Mouse (Mus musculus): ENCODE results near the gene Acin1. TPM values are rescaled to one million over a fixed set of nuclear protein-coding genes. Genes with fewer than 3 reads are reported as not detected.

Gene Acin1
- total and polyA plus RNA-seq, 2 experiments = 39.7 to 49.1 TPM

DNA sequence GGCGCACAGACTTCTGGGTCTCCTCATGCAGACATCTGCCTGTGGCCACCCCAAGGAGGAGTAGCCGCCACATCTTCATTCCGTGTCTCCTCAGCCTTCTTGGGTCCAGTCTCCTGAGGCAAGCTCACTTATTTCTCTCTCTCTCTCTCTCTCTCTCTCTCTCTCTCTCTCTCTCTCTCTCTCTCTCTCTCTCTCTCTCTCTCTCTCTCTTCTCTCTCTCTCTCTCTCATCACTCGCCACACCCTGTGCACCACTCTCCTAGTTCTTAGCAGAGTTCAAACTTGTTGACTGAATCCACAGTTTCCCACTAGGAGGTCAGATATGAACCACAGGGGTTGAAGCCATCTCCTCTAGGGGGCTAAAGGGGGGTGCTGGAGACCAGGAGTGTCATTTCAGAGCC lies 12.0 kb upstream of the Acin1 start, which contains the start of gene Gm29776:
Gene Gm29776, minus strand, starts transcription at position 101 of the 400 bp plus-strand sequence.
- TF ChIP-seq POLR2A (IDR thresholded peaks at IDR 0.05; ENCODE audit: extremely low read depth, insufficient read depth, low read length) (no peak), CTCF (IDR thresholded peaks at IDR 0.05; ENCODE audit: low read depth, low read length) (no peak)
- no peaks in the 10 kb centered on the region for H3K79me2 ChIP-seq (ENCODE audit: control insufficient read depth, insufficient read depth, low read length)
- H3K4me1 ChIP-seq (ENCODE audit: control insufficient read depth, insufficient read depth, low read length) = peaks cover 1% of the 10 kb centered on the region; the same call in 1 of the 2 replicates
- no peak for DNase-seq (ENCODE audit: extremely low read depth, low read depth, low spot score)
- WGBS = 92% methylated on average over 4 of the region's 4 CpGs
- no peak within 1 kb of the TSS for H3K4me3 ChIP-seq (ENCODE audit: insufficient read depth, low read depth, low read length)
- H3K9ac ChIP-seq (ENCODE audit: low read depth, low read length) = no peak within 1 kb of the TSS
- no peaks in the 10 kb centered on the region for H3K27me3 ChIP-seq (ENCODE audit: control insufficient read depth, insufficient read depth, low read length)
- H3K27ac ChIP-seq (replicated peaks; ENCODE audit: insufficient read depth, low read depth, low read length) = no peak within 1 kb of the TSS
- H3K36me3 ChIP-seq (ENCODE audit: control insufficient read depth, insufficient read depth, low read length) = no peaks in the 10 kb centered on the region

DNA sequence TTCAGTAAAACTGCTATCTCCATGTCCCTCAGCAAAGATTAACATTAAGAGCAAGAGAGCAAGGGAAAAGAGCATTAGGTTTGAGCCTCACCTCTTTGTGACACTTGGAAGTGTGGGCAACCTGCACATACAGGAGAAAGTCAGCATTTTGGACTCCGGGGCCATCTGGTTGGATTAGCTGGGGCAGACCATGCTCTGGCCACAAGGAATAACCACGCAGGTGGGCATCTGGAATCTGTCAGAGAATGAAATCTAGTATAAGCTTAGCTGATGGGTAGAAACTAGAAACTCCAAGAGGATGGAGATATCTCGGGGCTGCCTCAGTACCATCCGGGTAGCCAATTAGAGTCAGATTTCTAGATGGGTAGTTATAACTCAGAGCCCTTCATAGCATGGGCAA lies 10.0 kb upstream of the Acin1 start:
- no peak overlapping the region for H3K27ac ChIP-seq (replicated peaks; ENCODE audit: insufficient read depth, low read depth, low read length)
- no peak overlapping the region for H3K4me3 ChIP-seq (ENCODE audit: insufficient read depth, low read depth, low read length)
- no peak for DNase-seq (ENCODE audit: extremely low read depth, low read depth, low spot score)
- H3K27me3 ChIP-seq (ENCODE audit: control insufficient read depth, insufficient read depth, low read length) = no peaks in the 10 kb centered on the region
- WGBS = 92% methylated on average over 4 of the region's 4 CpGs
- TF ChIP-seq CTCF (IDR thresholded peaks at IDR 0.05; ENCODE audit: low read depth, low read length) = no peak
- TF ChIP-seq POLR2A (IDR thresholded peaks at IDR 0.05; ENCODE audit: extremely low read depth, insufficient read depth, low read length) = no peak
- no peaks in the 10 kb centered on the region for H3K79me2 ChIP-seq (ENCODE audit: control insufficient read depth, insufficient read depth, low read length)
- peaks cover 1% of the 10 kb centered on the region; the same call in 1 of the 2 replicates for H3K4me1 ChIP-seq (ENCODE audit: control insufficient read depth, insufficient read depth, low read length)
- no peak overlapping the region for H3K9ac ChIP-seq (ENCODE audit: low read depth, low read length)
- H3K36me3 ChIP-seq (ENCODE audit: control insufficient read depth, insufficient read depth, low read length) = no peaks in the 10 kb centered on the region

DNA sequence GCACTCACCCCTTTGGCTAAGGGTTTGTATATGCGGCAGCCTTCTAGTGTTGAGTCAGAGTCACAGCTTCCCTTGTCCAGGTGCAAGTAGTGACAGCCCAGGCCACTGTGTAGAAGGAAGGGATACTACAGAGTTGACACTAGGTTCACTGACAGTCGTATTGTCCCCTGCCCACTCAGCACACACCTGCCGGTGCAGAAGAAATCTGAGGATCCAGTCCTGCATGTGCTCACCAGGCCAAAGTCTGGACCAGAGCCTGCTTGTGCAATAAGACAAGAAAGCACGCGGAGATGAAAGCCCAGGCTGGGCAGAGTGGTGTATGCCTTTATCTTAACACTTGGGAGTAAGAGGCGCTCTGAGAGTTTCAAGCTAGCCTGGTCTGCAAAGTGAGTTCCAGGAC lies 8.3 kb upstream of the Acin1 start:
- TF ChIP-seq CTCF (IDR thresholded peaks at IDR 0.05; ENCODE audit: low read depth, low read length) (no peak), POLR2A (IDR thresholded peaks at IDR 0.05; ENCODE audit: extremely low read depth, insufficient read depth, low read length) (no peak)
- no peaks in the 10 kb centered on the region for H3K79me2 ChIP-seq (ENCODE audit: control insufficient read depth, insufficient read depth, low read length)
- H3K27ac ChIP-seq (replicated peaks; ENCODE audit: insufficient read depth, low read depth, low read length) = no peak overlapping the region
- no peak overlapping the region for H3K4me3 ChIP-seq (ENCODE audit: insufficient read depth, low read depth, low read length)
- 50% methylated on average over 6 of the region's 6 CpGs for WGBS
- peaks cover 6% of the 10 kb centered on the region for H3K36me3 ChIP-seq (ENCODE audit: control insufficient read depth, insufficient read depth, low read length)
- H3K27me3 ChIP-seq (ENCODE audit: control insufficient read depth, insufficient read depth, low read length) = no peaks in the 10 kb centered on the region
- DNase-seq (ENCODE audit: extremely low read depth, low read depth, low spot score) = no peak
- H3K4me1 ChIP-seq (ENCODE audit: control insufficient read depth, insufficient read depth, low read length) = no peaks in the 10 kb centered on the region
- H3K9ac ChIP-seq (ENCODE audit: low read depth, low read length) = no peak overlapping the region

DNA sequence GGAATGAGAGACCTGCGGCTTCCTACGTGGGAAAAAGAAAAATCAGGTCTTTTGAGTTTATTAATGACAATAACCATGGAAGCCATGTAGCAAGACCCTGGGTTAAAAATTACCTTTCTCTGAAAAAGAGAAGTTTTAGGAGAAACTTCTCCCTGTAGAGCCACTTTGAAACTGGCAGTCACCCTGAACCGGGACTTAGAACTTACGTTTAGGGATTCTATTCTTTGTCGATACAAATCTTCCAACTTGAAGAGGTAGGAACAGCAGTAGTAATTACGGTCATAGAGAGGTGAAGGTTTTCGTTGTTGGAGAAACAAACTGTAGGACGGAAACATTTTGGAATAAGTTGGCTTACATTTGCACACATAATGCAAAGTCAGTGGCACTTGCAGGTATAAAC lies 520 bp upstream of the Acin1 start:
- TF ChIP-seq POLR2A (IDR thresholded peaks at IDR 0.05; ENCODE audit: extremely low read depth, insufficient read depth, low read length) = no peak
- Histone ChIP-seq H3K4me1 (ENCODE audit: control insufficient read depth, insufficient read depth, low read length) (peaks cover 7% of the 10 kb centered on the region), H3K9ac (ENCODE audit: low read depth, low read length) (peak overlapping the region; percentile 81), H3K4me3 (ENCODE audit: insufficient read depth, low read depth, low read length) (peak overlapping the region; percentile 72), H3K27ac (replicated peaks; ENCODE audit: insufficient read depth, low read depth, low read length) (peak overlapping the region; percentile 80), H3K36me3 (ENCODE audit: control insufficient read depth, insufficient read depth, low read length) (peaks cover 26% of the 10 kb centered on the region), H3K79me2 (ENCODE audit: control insufficient read depth, insufficient read depth, low read length) (peaks cover 22% of the 10 kb centered on the region; the same call in 1 of the 2 replicates), H3K27me3 (ENCODE audit: control insufficient read depth, insufficient read depth, low read length) (no peaks in the 10 kb centered on the region)
- DNase-seq (ENCODE audit: extremely low read depth, low read depth, low spot score) = peak; percentile 46
- under 1% methylated on average over 8 of the region's 8 CpGs for WGBS

DNA sequence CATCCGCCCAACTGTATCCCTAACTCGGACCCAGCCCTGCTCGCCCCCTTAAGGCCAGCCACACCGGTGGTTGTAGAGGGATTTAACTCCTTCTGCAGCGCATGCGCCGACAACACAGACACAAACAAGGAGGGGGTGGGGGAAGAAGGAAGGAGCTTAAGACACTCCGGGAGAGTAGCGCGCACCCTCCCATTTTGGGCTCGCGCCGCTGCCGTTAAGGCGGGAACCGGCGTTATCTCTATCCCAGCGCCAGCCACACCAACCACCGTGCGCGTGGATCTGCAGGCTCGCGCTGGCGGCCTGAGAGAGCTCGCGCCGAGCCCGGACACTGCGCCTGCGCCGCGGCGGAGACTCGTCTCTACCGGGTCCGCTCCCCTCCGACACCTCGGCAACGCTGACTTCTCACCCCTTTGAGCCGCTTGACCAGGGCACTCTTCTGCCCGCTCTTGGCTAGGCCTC lies 639 bp downstream of the Acin1 start, which contains the start of gene 1700123O20Rik:
Gene 1700123O20Rik, plus strand, starts transcription at position 154 of the 459 bp plus-strand sequence.
- DNase-seq (ENCODE audit: extremely low read depth, low read depth, low spot score) = peak; percentile 71
- Histone ChIP-seq H3K27me3 (ENCODE audit: control insufficient read depth, insufficient read depth, low read length) (no peaks in the 10 kb centered on the region), H3K4me1 (ENCODE audit: control insufficient read depth, insufficient read depth, low read length) (peaks cover 7% of the 10 kb centered on the region), H3K36me3 (ENCODE audit: control insufficient read depth, insufficient read depth, low read length) (peaks cover 26% of the 10 kb centered on the region), H3K9ac (ENCODE audit: low read depth, low read length) (peak within 1 kb of the TSS; percentile 96), H3K27ac (replicated peaks; ENCODE audit: insufficient read depth, low read depth, low read length) (peak within 1 kb of the TSS; percentile 96), H3K4me3 (ENCODE audit: insufficient read depth, low read depth, low read length) (peak within 1 kb of the TSS; percentile 90), H3K79me2 (ENCODE audit: control insufficient read depth, insufficient read depth, low read length) (peaks cover 23% of the 10 kb centered on the region; the same call in 1 of the 2 replicates)
- TF ChIP-seq POLR2A (IDR thresholded peaks at IDR 0.05; ENCODE audit: extremely low read depth, insufficient read depth, low read length) (no peak), CTCF (IDR thresholded peaks at IDR 0.05; ENCODE audit: low read depth, low read length) (0 out of 2 replicates have a peak, but pooled peaks have one; percentile 8)
- under 1% methylated on average over 41 of the region's 41 CpGs for WGBS

DNA sequence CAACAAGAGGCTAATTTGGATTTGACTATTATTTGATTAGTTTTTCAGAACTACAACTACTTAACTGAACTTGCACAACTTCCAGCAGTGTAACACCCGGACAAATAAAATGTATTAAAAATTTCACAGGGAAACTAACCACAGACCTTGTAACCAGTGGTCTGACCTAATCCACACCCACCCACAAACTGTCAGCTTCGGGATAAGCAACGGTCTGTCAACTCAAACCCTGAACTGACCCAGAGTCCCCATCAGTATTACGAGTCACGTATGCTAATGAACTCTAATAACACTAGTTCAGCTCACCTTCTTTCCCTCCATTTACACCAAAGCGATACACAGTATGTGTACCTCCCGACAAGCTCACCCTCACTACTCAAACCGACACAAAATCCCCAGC lies 1.3 kb downstream of the Acin1 start:
- peaks cover 7% of the 10 kb centered on the region for H3K4me1 ChIP-seq (ENCODE audit: control insufficient read depth, insufficient read depth, low read length)
- peaks cover 25% of the 10 kb centered on the region for H3K36me3 ChIP-seq (ENCODE audit: control insufficient read depth, insufficient read depth, low read length)
- DNase-seq (ENCODE audit: extremely low read depth, low read depth, low spot score) = peak; percentile 52
- peak overlapping the region; percentile 90 for H3K4me3 ChIP-seq (ENCODE audit: insufficient read depth, low read depth, low read length)
- no peaks in the 10 kb centered on the region for H3K27me3 ChIP-seq (ENCODE audit: control insufficient read depth, insufficient read depth, low read length)
- under 1% methylated on average over 8 of the region's 8 CpGs for WGBS
- H3K9ac ChIP-seq (ENCODE audit: low read depth, low read length) = peak overlapping the region; percentile 96
- H3K27ac ChIP-seq (replicated peaks; ENCODE audit: insufficient read depth, low read depth, low read length) = peak overlapping the region; percentile 96
- TF ChIP-seq CTCF (IDR thresholded peaks at IDR 0.05; ENCODE audit: low read depth, low read length) = no peak
- no peak for TF ChIP-seq POLR2A (IDR thresholded peaks at IDR 0.05; ENCODE audit: extremely low read depth, insufficient read depth, low read length)
- H3K79me2 ChIP-seq (ENCODE audit: control insufficient read depth, insufficient read depth, low read length) = peaks cover 27% of the 10 kb centered on the region; the same call in 1 of the 2 replicates
